Comparison of ENCODE assay signal across 8 mouse cellular contexts in the genomic region with DNA sequence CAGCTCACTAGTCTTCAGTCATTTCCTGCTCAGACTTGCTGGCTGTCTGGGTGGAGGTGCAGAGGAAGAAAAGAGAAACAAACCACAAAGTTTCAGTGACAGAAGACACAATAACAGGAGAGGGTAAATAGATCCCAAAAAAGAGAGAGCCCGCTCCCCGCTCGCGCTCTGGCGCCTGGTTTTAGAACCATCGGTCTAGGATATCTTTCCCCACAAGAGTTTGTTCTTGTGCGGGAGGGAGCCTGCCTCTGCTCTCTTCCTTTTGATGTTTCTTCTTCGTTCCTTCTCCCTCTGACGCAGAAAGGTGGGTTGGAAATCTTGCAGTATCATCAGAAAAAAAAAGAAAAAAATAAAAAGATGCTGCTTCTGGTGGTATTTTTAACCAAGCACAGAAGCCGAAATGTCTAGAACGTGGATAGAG.
A peak's percentile ranks its signal among the peaks of the same experiment; 100 is the strongest.
DNase-seq lines count a peak whose midpoint lies in the region; ATAC-seq lines count a peak whose summit lies in the region.

No protein-coding gene starts in this region.

- H3K4me2 ChIP-seq in hindbrain, embryonic 15.5 days, result peak overlapping the region; percentile 71
- H3K4me2 ChIP-seq in midbrain, embryonic 12.5 days (replicated peaks), result peak overlapping the region; percentile 55

- ATAC-seq in hindbrain, embryonic 15.5 days (ENCODE audit: low FRiP score, low read depth), result no peak
- no peak for ATAC-seq in midbrain, embryonic 12.5 days (ENCODE audit: low FRiP score, low read depth)

- DNase-seq in adrenal gland, adult 2 months, result peak; percentile 29
- DNase-seq in adrenal gland, postnatal 36 days, result no peak
- peak; percentile 27 for DNase-seq in right cerebral cortex, postnatal 25 days
- DNase-seq in right cerebral cortex, postnatal 4 days, result no peak
- no peak for DNase-seq in ovary, postnatal 14 days (ENCODE audit: low spot score)
- no peak for DNase-seq in kidney, adult 18-20 months

- H3K36me3 ChIP-seq in hindbrain, embryonic 15.5 days, result no peaks in the 10 kb centered on the region
- H3K36me3 ChIP-seq in midbrain, embryonic 12.5 days, result no peaks in the 10 kb centered on the region

- peak overlapping the region; percentile 28 for H3K4me3 ChIP-seq in hindbrain, embryonic 15.5 days
- peak overlapping the region; percentile 26 for H3K4me3 ChIP-seq in midbrain, embryonic 12.5 days

- peak overlapping the region; percentile 30 for H3K9ac ChIP-seq in hindbrain, embryonic 15.5 days
- H3K9ac ChIP-seq in midbrain, embryonic 12.5 days (replicated peaks), result peak overlapping the region; percentile 44

- H3K27ac ChIP-seq in hindbrain, embryonic 15.5 days (replicated peaks), result peak overlapping the region; percentile 80
- peak overlapping the region; percentile 91 for H3K27ac ChIP-seq in midbrain, embryonic 12.5 days (replicated peaks)

- peaks cover 59% of the 10 kb centered on the region for H3K4me1 ChIP-seq in hindbrain, embryonic 15.5 days (replicated peaks)
- peaks cover 57% of the 10 kb centered on the region for H3K4me1 ChIP-seq in midbrain, embryonic 12.5 days

- 1% methylated on average over 11 of the region's 11 CpGs for WGBS in hindbrain, embryonic 15.5 days
- WGBS in midbrain, embryonic 12.5 days, result 2% methylated on average over 11 of the region's 11 CpGs

- no peaks in the 10 kb centered on the region for H3K27me3 ChIP-seq in hindbrain, embryonic 15.5 days
- no peaks in the 10 kb centered on the region for H3K27me3 ChIP-seq in midbrain, embryonic 12.5 days

- H3K9me3 ChIP-seq in hindbrain, embryonic 15.5 days, result no peaks in the 10 kb centered on the region
- no peaks in the 10 kb centered on the region for H3K9me3 ChIP-seq in midbrain, embryonic 12.5 days

Comparison
In these comparisons a context has a peak if more than half of its experiments do, and no peak if none do; other contexts are left out.
1. DNase-seq: peak in adrenal gland, adult 2 months (single experiment) and right cerebral cortex, postnatal 25 days (single experiment); none in adrenal gland, postnatal 36 days (0 of 2), right cerebral cortex, postnatal 4 days (single experiment), ovary, postnatal 14 days (single experiment) and kidney, adult 18-20 months (single experiment).